Mouse (Mus musculus): Measurements from ENCODE around the gene Foxp1.

Gene Foxp1

DNA sequence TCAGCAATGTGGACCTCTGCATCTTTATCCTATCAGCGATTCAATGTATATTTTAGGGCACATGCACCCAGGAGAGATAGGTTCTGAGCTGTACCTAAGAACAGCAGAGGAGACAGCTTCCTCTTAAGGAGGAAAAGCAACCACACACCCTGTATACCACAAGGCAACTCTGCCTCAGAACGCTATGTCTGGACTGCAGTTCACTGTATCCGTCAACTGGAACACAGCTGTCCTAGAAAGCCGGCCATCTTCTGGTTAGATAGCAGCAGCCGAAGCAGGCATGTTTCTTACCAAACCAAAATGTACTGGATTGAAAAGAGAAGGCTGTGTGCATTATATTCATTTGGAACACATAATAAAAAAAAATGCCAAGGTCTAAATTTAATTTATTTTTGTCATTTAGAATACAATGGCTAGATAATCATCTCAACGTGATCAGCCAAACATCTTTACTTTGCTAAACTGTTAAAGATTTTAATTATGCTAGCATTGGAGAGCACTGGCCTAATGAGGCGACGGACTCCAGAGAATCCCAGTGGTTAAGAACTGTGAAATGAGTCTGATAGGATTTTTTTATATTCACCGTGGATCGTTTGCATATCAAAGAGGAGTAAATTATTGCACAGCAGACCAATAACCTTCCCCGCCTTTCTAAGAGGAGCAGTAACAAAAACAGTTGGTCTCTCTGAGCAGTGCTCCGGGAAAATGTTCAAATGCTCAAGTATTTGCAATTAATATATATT is 518.1 kb downstream of the Foxp1 start:
- no peak for DNase-seq (ENCODE audit: extremely low spot score, low read depth, low spot score)

DNA sequence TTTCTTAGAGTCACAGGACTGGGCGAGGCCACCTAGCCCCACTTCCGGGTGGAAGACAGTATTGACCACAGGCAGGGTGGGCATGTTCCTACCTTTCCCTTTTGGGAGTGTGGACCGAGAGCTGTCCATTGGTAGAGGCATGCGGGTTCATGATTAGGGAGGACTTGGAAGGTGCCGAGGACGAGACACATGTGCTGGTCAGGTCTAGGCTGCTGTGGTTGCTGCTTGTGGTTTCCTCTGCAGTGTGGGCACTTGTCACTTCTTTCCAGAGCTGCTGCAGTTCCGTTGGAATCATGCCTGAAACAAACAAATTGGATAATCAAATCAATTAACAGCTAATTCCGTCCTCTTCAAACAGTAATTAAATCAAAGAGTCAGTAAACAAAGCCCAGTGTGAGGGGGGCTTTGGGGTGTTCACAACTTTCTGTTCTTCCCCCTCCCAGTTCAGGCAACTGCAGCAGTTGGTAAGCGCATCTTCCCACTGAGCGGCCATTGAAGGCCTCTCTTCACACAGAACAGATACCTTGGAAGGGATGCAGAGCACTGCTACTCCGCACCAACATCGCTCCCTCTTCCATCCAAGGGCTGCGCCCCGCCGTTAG is 519.3 kb downstream of the Foxp1 start:
- no peak for DNase-seq (ENCODE audit: extremely low spot score, low read depth, low spot score)

DNA sequence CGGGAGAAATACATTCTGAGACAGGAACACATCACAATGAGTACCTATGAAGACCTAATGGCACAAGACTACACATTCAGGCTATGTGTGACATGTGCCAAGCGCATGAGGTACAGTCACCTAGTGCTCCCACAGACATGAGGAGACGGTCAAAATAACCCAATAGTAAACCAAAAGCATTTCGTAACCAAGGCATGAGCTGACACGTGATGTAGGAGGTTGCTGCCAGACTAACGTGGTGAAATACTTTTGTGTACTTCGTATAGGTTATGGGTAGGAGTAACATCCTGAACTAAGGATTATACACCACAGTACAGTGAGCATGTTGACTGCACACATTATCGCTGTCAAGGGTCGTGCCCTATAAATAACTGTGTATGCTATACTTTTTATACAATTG is 520.9 kb downstream of the Foxp1 start:
- no peak for DNase-seq (ENCODE audit: extremely low spot score, low read depth, low spot score)

DNA sequence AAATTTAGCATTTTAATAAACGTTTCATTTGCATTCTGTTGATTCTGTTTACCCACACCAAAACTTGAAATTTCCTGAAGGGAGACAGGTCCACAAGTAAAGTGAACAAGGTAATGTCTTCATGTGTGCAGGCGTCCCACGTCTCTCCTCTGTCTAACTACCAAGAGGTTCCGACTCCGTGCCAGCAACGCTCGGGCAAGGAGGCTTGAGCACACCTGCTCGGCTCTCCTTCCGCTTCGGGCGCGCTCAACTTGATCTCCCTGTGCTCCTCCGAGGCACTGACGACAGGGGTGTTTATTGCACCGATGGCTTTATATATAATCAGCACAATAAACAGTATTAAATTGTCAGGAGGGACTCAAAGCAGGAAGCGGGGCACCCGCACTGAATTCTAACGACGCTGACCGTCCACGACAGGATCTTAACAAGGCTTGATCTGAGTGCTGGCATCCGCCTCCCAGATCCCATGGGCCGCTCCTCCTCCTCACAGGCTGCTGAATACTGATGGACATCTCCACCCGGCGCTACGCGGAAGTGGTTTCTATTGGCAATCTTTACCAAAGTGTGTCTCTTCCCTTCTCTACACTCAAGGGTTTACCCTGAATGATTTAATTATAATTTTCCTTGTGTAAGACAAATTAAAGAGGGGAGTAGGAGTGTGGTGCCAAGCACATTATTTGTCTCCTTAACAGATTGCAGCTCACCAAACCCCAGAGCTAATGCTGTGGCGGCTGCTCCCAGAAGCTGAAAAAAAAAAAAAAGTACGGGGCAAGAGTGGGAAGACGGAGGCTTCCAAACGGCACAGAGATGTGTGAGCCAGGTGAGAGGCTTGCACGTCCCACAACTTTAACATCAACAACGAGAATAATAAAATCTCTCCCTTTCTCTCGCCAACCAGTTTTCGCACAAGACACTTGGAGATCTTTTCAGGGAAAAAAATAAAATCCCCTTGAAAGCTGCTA is 523.3 kb downstream of the Foxp1 start:
- no peak for DNase-seq (ENCODE audit: extremely low spot score, low read depth, low spot score)

DNA sequence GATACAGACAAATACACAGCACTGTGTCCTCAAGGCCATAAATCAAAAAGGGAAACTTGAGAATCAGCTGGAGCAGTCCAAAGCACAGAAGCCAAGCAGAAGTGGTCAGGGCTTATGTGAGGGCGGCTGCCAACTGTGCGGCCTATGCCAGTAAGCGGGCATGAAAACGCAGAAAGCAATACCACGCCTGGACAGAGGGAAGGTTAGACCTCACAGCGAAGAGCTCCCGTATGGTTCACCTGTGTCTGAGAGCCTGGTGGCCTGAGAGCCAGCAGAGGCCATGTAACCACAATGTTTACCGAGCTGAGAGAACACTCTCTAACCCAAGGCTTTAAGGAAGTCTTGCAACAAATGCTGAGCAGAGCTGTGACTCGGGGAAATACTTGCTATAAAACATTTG is 524.8 kb downstream of the Foxp1 start:
- no peak for DNase-seq (ENCODE audit: extremely low spot score, low read depth, low spot score)

DNA sequence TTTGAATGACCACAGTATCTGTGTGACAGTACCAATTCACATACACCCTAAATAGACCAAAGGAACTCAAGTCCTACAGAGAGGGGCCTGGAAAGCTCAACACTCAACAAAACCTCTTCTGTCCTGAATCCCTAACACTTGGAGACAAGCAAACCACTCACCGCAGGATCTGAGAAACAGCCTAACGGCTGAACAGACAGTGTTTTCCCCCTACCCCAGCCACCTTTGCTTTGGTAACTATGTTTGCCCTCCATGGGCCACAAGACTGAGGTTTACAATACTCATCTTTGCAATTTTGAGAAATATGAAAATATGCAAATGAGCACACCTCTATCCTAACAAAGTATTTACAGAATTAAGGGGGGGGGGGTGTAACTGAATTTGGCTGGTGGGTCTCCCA is 525.7 kb downstream of the Foxp1 start:
- DNase-seq (ENCODE audit: extremely low spot score, low read depth, low spot score), result no peak

DNA sequence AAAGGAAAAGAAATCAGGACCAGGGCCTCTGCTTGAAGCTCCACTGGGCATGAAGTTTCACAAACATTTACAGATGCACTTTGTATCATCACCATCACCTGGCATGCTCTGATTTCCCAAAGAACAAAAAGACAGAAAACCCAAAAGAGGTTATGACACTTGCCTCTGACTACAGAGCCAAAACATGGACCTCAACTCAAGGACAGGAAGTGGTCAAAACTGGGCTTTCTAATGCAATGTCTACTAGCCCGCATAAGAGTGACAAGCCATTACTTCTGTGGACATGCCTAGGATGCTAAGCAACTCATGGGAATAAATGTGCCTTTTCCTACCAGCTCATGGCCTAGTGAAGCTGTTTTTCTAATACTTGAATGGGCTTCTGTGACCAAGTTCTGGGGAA is 526.2 kb downstream of the Foxp1 start:
- DNase-seq (ENCODE audit: extremely low spot score, low read depth, low spot score), result no peak

DNA sequence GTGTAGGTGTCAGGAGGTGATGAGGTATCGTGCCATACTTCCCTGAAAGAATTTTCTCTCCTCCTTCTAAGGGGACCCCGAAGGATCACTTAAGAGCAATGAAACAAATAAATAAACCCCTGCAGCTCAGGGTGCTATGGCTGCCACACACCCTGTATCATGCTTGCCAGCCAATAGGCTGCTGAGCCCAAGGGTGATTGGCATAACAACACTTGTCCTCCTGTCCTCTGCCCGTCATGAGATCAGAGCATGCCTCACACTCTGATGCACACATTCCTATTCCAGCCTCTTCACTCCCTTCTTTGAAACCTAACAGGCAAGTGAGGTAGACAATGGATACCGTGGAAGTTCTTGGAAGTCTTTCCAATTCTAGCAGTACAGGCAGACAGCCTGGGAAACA is 526.8 kb downstream of the Foxp1 start:
- DNase-seq (ENCODE audit: extremely low spot score, low read depth, low spot score), result no peak

DNA sequence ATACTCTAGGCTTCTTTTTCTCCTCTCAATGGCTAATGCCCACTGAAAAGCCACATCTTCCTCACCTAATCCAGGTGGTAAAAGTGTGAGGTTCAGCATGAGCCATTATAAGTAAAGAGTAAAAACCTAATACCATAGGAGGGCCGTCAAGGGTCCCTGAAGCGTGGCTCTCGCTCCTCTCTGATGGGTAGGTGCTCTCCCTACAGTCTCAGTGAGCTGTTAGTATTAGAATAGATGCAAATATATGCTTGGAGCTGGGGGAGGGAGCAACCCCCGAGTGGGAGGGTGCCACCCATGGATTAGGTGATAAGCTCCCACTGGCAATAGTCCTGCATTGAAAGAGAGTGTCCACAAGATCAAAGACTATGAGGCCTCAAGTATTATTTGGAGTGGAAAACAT is 527.6 kb downstream of the Foxp1 start:
- DNase-seq (ENCODE audit: extremely low spot score, low read depth, low spot score), result no peak

DNA sequence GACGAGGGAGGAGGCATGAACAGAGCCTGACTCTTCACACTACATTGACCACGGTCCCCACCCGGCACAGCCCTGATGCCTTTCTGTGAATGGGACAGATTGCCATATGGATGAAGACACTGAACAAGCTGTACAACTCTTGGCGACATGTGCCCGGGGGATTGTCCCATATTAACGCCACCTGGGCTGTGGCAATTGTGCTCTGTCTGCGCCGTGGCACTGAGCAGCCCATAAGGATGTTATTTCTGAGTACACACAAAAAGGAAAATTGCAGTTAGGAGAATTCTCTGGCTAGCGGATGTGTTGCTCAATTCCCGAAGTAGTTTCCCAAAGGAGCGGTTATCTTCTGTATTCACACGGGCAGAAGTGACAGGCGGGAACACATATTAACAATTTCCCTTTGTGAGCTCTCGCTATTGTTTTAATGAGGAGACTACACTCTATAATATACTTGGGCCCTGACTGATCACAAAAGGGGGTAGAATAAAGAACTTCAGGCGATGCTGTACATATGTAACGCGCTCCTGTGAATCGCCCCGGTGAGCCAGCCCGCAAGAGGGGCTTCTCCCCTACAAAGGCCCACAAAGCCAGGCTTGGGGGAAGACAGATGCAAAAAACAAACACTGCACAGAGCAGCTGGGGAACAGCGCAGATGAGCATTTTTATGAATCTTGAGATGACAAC is 528.3 kb downstream of the Foxp1 start:
- no peak for DNase-seq (ENCODE audit: extremely low spot score, low read depth, low spot score)

DNA sequence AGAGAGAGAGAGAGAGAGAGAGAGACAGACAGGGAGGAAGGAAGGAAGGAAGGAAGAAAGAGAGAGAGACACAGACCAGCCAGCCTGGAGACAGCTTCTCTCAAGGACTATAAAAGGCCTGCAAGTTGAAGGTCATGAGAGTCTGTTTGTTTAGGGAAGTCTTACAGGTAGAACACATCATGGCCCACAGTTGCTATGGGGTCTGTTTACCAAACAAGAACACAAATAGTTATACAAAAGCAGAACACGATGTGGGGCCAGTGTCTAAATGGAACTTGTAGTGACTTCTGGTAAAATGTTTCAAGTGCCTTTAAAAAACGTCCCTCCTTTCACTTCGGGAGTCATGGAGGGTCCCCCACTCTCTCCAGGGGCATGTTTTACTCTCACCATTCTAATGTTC is 529.3 kb downstream of the Foxp1 start:
- no peak for DNase-seq (ENCODE audit: extremely low spot score, low read depth, low spot score)

DNA sequence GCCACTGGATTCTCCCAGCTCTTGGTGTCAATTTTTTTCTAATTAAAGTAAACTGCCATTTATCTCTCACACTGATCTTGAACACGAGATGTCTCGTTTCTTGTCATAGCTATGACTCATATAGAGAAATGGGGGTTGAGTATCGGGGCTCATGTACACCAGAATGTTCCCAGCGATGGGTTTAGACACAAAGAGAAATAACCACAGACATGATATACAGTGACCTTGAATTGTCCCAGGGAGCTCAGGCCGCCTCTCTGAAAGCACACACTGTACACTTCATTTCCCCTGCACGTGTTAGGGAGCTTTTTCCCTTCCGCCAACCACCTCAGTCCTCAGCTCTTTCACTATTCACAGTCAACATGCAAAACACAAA is 529.8 kb downstream of the Foxp1 start:
- no peak for DNase-seq (ENCODE audit: extremely low spot score, low read depth, low spot score)

DNA sequence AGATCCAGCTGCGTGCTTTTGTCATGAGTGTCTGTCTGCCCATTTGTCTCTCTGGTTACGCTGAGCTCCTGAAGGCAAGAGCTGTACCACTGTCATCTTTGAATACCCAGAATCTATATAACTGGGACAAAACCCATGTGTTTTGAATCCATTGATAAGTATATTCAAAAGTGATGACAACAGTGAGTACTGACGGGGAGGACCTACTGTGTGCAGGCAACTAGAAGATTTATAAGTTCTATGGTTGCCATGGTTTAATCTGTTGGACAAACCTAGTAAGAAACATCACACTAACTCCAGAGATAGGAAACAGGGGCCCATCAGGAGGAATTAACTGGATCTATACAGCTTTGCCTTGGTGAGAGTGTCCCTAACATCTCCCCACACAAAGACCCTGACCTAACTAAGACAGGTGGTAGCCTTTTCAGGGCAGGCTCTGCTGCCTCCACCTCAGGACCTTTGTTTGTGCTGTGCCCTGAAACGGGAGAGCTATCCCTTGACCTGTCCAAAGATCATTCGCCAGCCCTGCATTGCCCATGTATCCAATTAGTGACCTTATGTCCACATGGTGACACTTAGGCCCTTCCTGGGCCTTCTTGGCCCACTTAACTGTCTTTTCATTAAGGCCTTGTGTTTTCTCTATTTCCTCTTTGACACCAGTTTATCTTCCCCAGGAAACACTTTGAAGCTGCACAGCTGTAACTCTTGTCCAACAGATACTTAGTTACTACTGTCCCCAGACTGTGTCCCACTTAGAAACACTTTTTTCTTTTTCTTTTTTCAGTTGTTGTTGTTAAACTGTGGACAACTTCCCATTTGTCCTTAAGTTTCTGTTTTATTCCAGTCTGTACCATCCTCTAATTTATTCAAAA is 530.4 kb downstream of the Foxp1 start:
- DNase-seq (ENCODE audit: extremely low spot score, low read depth, low spot score), result no peak

DNA sequence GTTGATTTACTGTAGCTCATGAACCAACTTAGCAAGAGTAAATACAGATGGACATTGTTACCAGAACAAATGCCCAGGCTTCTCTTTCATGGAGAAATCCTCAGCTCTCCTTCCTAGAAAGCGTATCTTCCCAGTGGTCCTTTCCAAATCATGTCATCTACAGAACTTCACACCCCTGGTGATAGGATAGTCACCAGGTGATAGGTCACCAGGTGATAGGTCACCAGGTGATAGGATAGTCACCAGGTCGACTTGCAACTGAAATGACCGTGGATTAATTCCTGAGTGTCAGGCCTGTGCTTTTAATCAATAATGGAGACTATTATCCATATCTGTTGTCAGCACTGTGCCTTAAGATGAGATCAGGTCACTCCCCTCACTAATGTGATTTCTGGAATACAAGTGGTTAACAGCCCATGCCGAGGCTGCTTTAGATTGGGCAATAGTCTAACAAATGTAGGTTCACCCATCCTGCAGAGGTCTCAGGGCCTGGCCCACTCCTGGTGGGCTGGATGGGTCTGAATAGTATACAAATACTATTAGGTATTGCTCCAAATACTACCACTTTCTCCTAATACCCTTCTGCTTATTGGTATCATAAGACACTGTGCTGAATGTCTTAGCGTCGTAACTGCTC is 534.9 kb downstream of the Foxp1 start:
- no peak for DNase-seq (ENCODE audit: extremely low spot score, low read depth, low spot score)

DNA sequence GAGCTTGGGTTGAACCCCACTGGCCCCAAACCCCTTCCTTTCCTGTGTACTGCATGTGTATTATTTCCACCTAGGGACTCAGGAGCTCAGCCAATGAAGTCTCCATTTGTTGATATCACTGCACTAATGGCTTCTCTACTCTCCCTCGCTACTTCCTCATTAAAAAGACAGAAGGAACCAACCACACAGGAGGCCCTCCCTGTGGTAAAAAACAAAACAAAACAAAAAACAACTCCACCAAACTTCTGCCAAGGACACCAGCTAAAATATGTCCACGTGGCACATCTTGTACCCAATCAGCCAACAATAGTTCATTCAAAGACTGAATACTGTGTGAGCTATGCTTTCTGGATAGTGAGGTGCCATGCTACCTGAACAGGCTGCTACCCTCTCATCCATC is 537.1 kb downstream of the Foxp1 start:
- DNase-seq (ENCODE audit: extremely low spot score, low read depth, low spot score), result no peak

DNA sequence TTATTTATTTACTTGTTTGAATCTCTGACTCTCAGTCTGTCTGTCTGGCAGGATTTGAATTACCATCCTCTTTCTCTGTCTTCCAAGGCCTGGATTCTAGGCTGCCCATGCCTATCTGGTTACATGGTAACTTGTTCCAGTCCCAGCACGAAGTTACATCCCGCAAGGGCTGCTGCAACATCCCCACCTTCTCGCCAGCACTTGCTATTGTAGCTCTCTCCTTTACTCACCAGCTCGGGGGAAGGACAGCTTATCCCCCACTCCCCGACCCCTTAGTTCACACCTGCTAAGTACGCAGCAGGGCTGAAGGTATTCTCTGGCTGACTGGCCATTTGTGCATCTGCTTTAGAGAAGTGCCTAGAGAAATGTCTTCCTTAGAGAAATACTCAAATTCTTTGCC is 537.9 kb downstream of the Foxp1 start:
- DNase-seq (ENCODE audit: extremely low spot score, low read depth, low spot score), result no peak

DNA sequence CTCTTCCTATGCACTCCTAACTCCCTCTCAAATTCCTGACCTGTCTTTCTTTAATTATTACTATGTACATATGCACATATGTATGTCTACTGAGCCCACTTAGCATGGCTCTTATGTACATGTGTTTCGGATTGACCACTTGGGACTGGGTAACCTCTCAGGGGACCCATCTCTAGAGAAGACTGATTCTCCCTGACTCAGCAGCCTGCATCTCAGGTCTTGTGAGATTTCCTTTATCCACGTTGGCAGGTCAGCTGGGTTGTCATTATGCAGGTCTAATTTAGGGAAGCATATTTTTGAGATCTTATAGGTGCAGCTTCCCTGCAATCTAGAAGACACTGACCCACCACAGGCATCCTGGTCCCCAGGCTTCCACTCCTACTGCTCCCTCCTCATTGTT is 538.5 kb downstream of the Foxp1 start:
- DNase-seq (ENCODE audit: extremely low spot score, low read depth, low spot score), result no peak

DNA sequence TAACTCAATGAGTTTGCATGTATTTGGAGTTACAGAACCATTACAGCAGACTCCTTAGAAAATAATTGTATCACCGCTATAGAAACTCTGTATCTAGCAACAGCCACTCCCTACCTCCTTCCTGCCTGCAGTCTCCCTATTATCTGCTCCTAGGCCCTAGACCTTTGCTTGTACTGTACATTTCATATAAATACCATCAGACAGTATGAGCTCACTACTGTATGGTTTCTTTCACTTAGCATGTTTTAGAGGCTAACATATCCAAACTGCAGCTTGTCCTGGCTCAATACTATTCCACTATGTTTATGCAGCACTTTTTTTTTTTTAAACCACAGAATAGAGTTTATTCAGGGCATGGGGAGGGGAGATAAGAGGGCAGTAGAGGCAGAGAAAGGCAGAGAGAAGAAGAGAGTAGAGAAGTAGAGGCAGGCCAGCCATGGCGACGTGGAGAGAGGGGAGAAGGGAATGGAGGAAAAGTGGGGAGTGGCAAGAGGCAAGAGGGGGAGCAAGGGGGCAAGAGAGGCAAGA is 539.1 kb downstream of the Foxp1 start:
- no peak for DNase-seq (ENCODE audit: extremely low spot score, low read depth, low spot score)

DNA sequence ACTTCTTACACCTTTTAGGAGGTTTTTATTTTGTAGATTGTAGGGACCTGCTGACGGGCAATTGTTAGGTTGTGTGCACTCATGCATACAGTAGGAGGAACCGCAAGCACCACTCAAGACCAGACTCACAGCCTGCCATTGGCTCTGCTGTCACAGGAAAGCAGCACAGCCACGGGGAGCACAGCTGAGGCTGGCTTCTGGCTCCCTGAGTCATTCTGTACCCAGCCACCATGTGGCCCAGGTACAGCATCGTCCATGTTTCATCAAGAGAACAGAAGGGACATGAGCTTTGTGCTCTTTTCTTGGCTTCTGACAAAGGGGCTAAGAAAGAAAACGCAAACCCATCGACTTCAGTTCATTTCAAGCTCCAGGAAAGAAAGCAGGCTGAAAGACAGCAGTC is 541.3 kb downstream of the Foxp1 start:
- no peak for DNase-seq (ENCODE audit: extremely low spot score, low read depth, low spot score)

DNA sequence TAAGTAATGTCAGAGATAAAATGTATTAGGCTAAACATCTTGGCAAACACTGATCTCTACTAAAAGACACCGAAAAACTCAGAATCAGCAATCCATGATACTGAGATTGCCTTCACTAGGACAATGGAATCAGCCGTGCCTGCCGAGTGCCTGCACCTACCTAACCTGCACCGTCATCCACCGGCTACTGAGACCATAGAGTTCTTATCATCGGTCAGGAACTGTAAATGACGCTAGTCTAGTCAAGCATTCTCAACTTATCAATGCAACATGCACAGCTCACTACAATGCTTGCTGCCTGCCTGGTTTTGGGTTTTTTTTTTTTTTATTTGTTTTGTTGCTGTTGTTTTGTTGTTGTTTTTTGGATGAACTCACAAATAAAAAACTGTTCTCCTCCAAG is 542.1 kb downstream of the Foxp1 start:
- no peak for DNase-seq (ENCODE audit: extremely low spot score, low read depth, low spot score)

Measured in hindlimb bud, embryonic 11.5 days (tissue).